Mouse (Mus musculus): ENCODE data around the gene Armcx6. TPM values are rescaled to one million over a fixed set of nuclear protein-coding genes. Genes with fewer than 3 reads are reported as not detected.
"Not testable (repeated sequence)": the region's sequence is repeated elsewhere in the genome, so short reads cannot be mapped to it uniquely, and the experiment has no call there.

Armcx6 gene
- 0.54 and 0.64 TPM in 2 replicates for total RNA-seq (2015)
- total RNA-seq (2017): 0.66 and 3.0 TPM in 2 replicates

GRCm38 (mm10) chrX:134750764-134751592 is at the start of gene Armcx6:
Gene Armcx6, minus strand, starts transcription at chrX:134751417.
- ATAC-seq (ENCODE audit: poor library complexity, severe bottlenecking): peak; percentile 85

DNA sequence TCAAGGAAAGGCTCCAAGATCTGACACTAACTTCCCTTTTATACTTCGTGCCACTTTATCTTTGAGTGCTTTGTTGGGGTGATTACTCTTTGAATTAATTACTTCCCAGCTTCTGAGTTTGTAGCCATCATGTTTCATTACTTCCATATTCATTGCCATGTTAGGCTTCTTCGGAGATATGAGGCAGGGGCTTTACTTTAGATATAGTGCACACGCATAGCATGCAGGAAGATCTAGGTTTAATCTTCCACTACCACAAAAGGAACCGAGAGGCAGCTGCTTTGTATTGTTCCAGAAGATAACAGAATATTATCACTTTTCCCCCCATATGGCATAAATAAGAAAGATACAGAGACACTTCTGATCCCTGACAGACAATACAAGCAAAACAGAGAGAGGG is 36.5 kb upstream of the Armcx6 start:
- no peak for ATAC-seq (ENCODE audit: poor library complexity, severe bottlenecking)

GRCm38 (mm10) chrX:134763428-134764198 is 12.4 kb upstream of the Armcx6 start:
- not testable (repeated sequence) for ATAC-seq (ENCODE audit: poor library complexity, severe bottlenecking)

GRCm38 (mm10) chrX:134757293-134757995 is 6.2 kb upstream of the Armcx6 start:
- ATAC-seq (ENCODE audit: poor library complexity, severe bottlenecking): no peak

- ATAC-seq (ENCODE audit: poor library complexity, severe bottlenecking): peak; percentile 83
Measured at GRCm38 (mm10) chrX:134756434-134757292, 5.4 kb upstream of the Armcx6 start, which contains the start of gene Armcx3. Gene Armcx3, plus strand, starts transcription at chrX:134756595.

DNA sequence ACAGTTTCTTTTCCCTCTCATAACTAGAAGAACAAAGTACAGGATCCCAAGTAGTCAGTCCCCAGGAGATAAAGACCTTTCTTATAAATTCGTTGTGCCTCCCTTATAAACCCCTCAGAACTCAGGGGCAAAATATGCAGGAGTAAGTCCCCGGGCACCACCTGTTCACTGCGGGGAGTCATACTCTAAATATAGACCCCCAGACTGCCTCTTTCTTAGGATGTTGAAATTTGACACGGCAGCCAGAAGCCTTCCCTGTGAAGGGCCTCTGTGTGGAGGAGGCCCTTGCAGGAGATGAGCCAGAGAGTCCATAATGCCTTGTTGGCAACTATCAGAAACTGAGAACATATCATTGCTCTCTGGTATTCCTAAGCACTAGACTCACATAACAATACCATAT is 1.4 kb upstream of the Armcx6 start:
- no peak for ATAC-seq (ENCODE audit: poor library complexity, severe bottlenecking)

DNA sequence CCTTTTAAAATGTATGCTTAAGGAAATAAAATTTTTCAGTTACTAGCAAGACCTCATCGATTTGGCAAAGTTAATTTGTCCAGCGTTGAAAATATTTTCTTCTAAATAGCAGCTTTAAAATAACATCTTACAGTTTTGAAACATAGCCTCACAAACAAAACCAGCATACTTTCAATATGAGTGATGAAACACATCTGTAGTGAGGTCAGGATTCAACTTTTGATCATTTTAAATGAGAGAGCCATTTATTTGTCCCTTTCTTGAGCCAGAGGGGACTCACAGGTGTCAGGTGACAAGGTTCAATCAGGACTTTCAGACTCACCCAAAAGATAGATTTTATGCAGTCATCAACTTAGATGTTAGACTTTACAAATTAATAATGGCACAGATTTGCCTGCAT is 693 bp upstream of the Armcx6 start:
- ATAC-seq (ENCODE audit: poor library complexity, severe bottlenecking): no peak

DNA sequence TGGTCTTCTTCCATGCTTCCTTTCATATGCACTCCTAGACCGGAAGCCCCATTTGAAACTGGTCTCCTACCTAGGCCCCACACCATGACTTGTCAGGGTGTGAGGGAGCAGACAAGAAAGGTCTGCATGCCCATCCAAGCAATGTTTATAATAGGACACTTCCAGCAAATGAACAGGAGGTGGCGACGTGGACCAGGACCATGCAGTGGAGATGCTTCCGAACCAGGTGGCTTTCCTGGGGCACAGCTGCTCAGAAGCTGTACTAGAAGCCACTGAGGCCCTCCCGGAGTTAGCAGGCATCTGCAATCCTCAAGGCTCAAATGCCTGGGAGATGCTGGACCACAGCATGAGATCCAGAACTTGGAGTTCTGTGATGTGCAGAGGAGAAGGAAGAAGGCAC is 4.8 kb downstream of the Armcx6 start:
- ATAC-seq (ENCODE audit: poor library complexity, severe bottlenecking): peak; percentile 47; the same call in 1 of the 2 replicates

DNA sequence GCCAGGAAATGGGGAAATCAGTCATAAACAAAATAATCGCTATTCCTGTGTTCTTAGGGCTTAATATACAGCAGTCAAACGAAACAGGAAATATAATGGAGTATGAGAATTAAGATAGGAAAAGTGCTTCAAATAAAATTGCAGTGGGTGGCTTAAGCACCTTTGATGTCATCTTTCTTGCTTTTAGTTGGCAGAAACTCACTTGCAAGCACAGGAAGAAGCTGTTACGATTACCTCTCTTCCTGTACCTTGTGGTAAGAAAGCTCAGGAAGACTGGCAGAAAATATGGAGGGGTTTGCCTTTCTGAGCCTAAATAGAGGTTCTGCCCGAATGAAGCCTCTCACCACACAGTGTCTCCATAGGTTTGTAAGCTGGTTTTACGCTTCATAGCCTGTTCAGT is 9.4 kb downstream of the Armcx6 start:
- ATAC-seq (ENCODE audit: poor library complexity, severe bottlenecking): no peak

- ATAC-seq (ENCODE audit: poor library complexity, severe bottlenecking): no peak
Measured at GRCm38 (mm10) chrX:134739160-134739559, 12.1 kb downstream of the Armcx6 start.

GRCm38 (mm10) chrX:134737796-134738195 is 13.4 kb downstream of the Armcx6 start:
- ATAC-seq (ENCODE audit: poor library complexity, severe bottlenecking): no peak

DNA sequence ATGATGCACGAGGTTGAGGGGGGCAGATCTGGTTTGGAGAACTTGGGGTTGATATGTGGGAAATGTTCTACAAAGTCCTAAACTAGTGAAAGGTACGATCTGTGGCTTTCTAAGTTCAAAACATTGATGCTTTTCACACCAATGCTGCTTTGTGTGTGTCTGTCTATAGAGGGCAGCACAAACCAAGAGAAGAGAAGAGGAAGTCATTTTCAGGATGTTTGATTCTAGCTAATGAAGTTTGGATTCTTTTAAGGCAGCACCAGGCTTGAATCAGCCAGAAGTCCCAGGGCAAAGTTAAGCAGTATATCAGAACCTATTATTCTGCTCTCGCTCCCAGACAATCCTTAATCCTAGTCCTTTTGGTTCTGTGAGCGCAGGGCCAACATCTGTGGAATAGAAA is 21.4 kb downstream of the Armcx6 start:
- peak; percentile 78 for ATAC-seq (ENCODE audit: poor library complexity, severe bottlenecking)

GRCm38 (mm10) chrX:134723762-134724161 is 27.5 kb downstream of the Armcx6 start:
- not testable (repeated sequence) for ATAC-seq (ENCODE audit: poor library complexity, severe bottlenecking)

GRCm38 (mm10) chrX:134718524-134718923 is 32.7 kb downstream of the Armcx6 start:
- peak; percentile 43; the same call in 1 of the 2 replicates for ATAC-seq (ENCODE audit: poor library complexity, severe bottlenecking)

DNA sequence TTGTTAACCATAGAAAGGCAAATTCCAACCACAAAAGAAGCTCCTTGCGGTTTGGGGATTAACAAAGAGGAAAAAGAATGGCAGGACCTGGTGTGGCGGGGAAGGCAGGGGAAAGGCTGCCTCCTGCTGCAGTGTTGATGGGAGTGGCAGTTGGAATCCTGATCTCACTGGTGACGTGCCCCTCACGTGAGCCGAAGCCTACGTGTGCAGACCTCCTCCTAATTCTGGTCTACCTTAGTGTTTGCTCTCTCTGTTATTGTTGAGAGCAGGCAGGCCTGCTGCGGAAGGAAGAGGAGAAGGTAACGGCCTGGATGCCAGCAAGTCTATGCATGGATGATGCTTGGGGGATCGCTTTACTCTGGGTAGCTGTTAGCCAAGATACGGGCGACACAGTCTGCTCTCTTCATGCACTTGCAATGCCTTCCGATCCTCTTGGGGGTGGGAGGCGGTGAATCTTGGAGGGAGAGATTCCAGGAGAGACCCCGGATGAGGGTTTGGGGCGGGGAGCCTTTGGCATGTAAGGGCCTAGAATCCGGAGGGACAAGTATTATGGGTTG is 33.4 kb downstream of the Armcx6 start, which contains the start of gene Armcx1:
Gene Armcx1 (plus strand): TSS at position 212 of the 557 bp plus-strand sequence.
- peak; percentile 73 for ATAC-seq (ENCODE audit: poor library complexity, severe bottlenecking)

- ATAC-seq (ENCODE audit: poor library complexity, severe bottlenecking): no peak
Measured at GRCm38 (mm10) chrX:134716863-134717262, 34.4 kb downstream of the Armcx6 start.
